Mouse (Mus musculus): ENCODE measurements around the gene Stpg4. TPM values are rescaled to one million over a fixed set of nuclear protein-coding genes. Genes with fewer than 3 reads are reported as not detected.

The Stpg4 gene
- polyA plus RNA-seq, 1 experiment from 2014 or later: not detected

GRCm38 (mm10) chr17:87459750-87460668 lies 32.5 kb upstream of the Stpg4 start:
- peak overlapping the region; percentile 56 for H3K4me2 ChIP-seq
- ATAC-seq (ENCODE audit: insufficient read depth) (peak; percentile 76), DNase-seq (peak; percentile 84)
- 7% methylated on average over 14 of the region's 14 CpGs for WGBS
- no peaks in the 10 kb centered on the region for H3K36me3 ChIP-seq (ENCODE audit: insufficient read depth)
- H3K4me1 ChIP-seq (ENCODE audit: insufficient read depth): peaks cover 27% of the 10 kb centered on the region
- no peaks in the 10 kb centered on the region for H3K27me3 ChIP-seq (ENCODE audit: insufficient read depth, low read length)
- H3K9me3 ChIP-seq (ENCODE audit: low read depth, low read length): no peaks in the 10 kb centered on the region
- peak overlapping the region; percentile 59 for H3K27ac ChIP-seq (ENCODE audit: low read depth)
- TF ChIP-seq CTCF (IDR thresholded peaks at IDR 0.05; ENCODE audit: low read depth): no peak
- H3K9ac ChIP-seq: peak overlapping the region; percentile 44
- H3K4me3 ChIP-seq (ENCODE audit: low read depth, low read length): peak overlapping the region; percentile 9; the same call in 1 of the 2 replicates

- Histone ChIP-seq H3K27ac (ENCODE audit: low read depth) (peak overlapping the region; percentile 59), H3K9ac (peak overlapping the region; percentile 44), H3K27me3 (ENCODE audit: insufficient read depth, low read length) (no peaks in the 10 kb centered on the region), H3K4me1 (ENCODE audit: insufficient read depth) (peaks cover 27% of the 10 kb centered on the region), H3K4me3 (ENCODE audit: low read depth, low read length) (no peak overlapping the region), H3K9me3 (ENCODE audit: low read depth, low read length) (no peaks in the 10 kb centered on the region), H3K36me3 (ENCODE audit: insufficient read depth) (no peaks in the 10 kb centered on the region), H3K4me2 (peak overlapping the region; percentile 56)
- DNase-seq (peak; percentile 65), ATAC-seq (ENCODE audit: insufficient read depth) (peak; percentile 71)
- no peak for TF ChIP-seq CTCF (IDR thresholded peaks at IDR 0.05; ENCODE audit: low read depth)
- 5% methylated on average over 14 of the region's 17 CpGs for WGBS
These were observed 31.6 kb upstream of the Stpg4 start for GRCm38 (mm10) chr17:87458911-87459749.

DNA sequence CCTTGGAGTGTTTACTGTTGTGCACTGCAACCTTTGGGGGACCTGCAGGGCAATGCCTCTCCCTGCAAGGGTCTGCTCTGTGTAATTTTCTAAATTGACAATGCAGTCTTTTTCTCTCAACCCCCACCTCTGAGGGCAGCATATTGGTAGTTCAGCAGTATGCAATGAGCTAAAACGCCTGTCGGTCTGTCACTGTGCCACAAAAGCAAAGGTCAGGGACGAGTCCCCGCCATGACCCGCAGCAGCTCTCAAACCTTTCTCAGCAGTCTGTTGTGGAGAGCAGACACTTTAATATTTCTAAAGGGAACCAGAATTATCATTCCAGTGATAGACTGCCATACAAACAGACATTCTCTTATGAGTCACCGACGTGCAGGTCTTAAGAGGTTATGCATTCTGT lies 30.4 kb upstream of the Stpg4 start:
- Histone ChIP-seq H3K27ac (ENCODE audit: low read depth) (no peak overlapping the region), H3K9ac (no peak overlapping the region), H3K4me2 (no peak overlapping the region), H3K27me3 (ENCODE audit: insufficient read depth, low read length) (no peaks in the 10 kb centered on the region), H3K9me3 (ENCODE audit: low read depth, low read length) (no peaks in the 10 kb centered on the region), H3K4me1 (ENCODE audit: insufficient read depth) (peaks cover 27% of the 10 kb centered on the region), H3K4me3 (ENCODE audit: low read depth, low read length) (no peak overlapping the region), H3K36me3 (ENCODE audit: insufficient read depth) (no peaks in the 10 kb centered on the region)
- WGBS: 34% methylated on average over 7 of the region's 7 CpGs
- ATAC-seq (ENCODE audit: insufficient read depth) (no peak), DNase-seq (no peak)
- TF ChIP-seq CTCF (IDR thresholded peaks at IDR 0.05; ENCODE audit: low read depth): no peak

DNA sequence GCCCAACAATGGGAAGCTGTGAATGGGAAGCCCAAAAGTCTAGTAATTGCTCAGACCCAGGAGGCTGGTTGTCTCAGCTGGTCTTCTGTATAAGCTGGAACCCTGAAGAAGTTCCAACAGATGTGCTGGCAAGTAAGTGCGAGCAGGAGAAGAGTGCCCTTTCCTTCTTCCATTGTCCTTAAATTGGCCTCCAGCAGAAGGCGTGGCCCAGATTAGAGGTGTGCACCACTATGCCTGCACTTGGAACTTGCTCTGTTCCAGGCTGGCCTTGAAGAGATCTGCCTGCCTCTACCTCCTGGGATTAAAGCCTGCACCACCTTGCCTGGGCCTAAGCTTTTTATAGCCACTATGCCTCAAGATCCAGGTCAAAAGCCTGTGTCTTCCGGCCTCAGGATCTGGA lies 26.6 kb upstream of the Stpg4 start:
- TF ChIP-seq CTCF (IDR thresholded peaks at IDR 0.05; ENCODE audit: low read depth): no peak
- Histone ChIP-seq H3K4me2 (no peak overlapping the region), H3K9ac (no peak overlapping the region), H3K4me3 (ENCODE audit: low read depth, low read length) (no peak overlapping the region), H3K4me1 (ENCODE audit: insufficient read depth) (peaks cover 9% of the 10 kb centered on the region), H3K36me3 (ENCODE audit: insufficient read depth) (no peaks in the 10 kb centered on the region), H3K27me3 (ENCODE audit: insufficient read depth, low read length) (no peaks in the 10 kb centered on the region), H3K9me3 (ENCODE audit: low read depth, low read length) (no peaks in the 10 kb centered on the region), H3K27ac (ENCODE audit: low read depth) (no peak overlapping the region)
- WGBS: 86% methylated on average over 3 of the region's 3 CpGs
- DNase-seq (no peak), ATAC-seq (ENCODE audit: insufficient read depth) (no peak)

DNA sequence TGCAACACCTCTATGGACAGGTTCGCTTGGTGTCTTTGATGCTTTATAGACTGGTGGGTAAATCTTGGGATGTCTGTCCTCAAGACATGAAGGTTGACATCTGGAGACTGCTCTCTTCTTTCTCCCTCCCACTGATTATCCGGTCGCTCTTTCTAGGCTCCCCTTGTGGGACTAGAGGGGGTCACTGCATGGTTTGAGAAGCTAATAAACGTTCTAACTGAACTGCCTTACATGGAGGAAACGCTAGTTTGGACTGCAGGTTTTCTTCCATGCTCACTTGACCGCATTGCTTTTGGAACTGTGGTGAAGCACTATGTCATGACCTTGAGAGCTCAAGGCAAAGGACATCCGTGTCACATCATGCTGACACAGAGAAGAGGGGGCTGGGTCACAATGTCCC lies 25.8 kb upstream of the Stpg4 start:
- Histone ChIP-seq H3K27me3 (ENCODE audit: insufficient read depth, low read length) (no peaks in the 10 kb centered on the region), H3K4me1 (ENCODE audit: insufficient read depth) (0 out of 2 replicates have a peak, but pooled peaks cover 2% of the 10 kb centered on the region), H3K27ac (ENCODE audit: low read depth) (no peak overlapping the region), H3K4me3 (ENCODE audit: low read depth, low read length) (no peak overlapping the region), H3K4me2 (no peak overlapping the region), H3K9me3 (ENCODE audit: low read depth, low read length) (no peaks in the 10 kb centered on the region), H3K36me3 (ENCODE audit: insufficient read depth) (no peaks in the 10 kb centered on the region), H3K9ac (no peak overlapping the region)
- no peak for ATAC-seq (ENCODE audit: insufficient read depth)
- no peak for DNase-seq
- WGBS: 86% methylated on average over 7 of the region's 7 CpGs
- no peak for TF ChIP-seq CTCF (IDR thresholded peaks at IDR 0.05; ENCODE audit: low read depth)

DNA sequence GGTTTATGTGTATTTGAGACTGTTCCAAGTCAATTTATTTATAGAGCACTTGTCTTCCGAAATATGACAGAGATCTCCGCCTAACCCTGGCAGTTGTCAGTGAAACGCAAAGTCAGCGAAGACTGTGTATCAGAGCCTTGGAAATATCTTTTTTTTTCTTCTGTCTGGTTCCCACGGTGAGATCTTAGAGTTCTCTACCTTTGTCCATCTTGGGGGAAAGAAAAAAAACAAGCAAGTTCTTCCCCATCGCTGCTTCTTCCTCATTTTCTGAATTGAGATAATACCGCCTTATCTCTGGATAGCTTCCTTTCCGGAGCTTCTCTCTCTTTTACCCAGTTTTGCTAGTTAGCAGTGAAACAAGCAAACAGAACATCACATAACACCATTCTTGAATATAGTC lies 21.3 kb upstream of the Stpg4 start:
- Histone ChIP-seq H3K27me3 (ENCODE audit: insufficient read depth, low read length) (no peaks in the 10 kb centered on the region), H3K9ac (no peak overlapping the region), H3K4me2 (no peak overlapping the region), H3K4me3 (ENCODE audit: low read depth, low read length) (no peak overlapping the region), H3K9me3 (ENCODE audit: low read depth, low read length) (no peaks in the 10 kb centered on the region), H3K4me1 (ENCODE audit: insufficient read depth) (peaks cover 8% of the 10 kb centered on the region), H3K36me3 (ENCODE audit: insufficient read depth) (no peaks in the 10 kb centered on the region), H3K27ac (ENCODE audit: low read depth) (no peak overlapping the region)
- ATAC-seq (ENCODE audit: insufficient read depth): no peak
- no peak for TF ChIP-seq CTCF (IDR thresholded peaks at IDR 0.05; ENCODE audit: low read depth)
- 59% methylated on average over 8 of the region's 8 CpGs for WGBS
- no peak for DNase-seq

DNA sequence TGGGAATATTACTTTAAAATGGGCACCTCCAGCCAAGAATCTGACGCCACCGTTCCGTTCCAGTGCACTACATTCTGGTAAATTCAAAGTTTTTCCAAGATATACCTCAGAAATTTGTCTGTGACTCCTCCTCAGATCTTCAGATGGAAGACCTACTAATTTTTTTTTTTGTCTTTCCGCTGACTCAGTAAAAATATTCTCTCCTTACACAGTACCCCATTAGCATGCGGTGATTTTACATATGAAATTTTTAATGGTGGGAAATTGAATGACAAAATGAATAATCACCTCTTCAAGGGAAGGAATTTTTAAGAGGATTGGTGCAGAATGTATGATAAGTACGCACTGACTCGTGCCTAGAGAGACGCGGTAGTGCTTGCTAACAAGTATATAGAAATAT lies 20.8 kb upstream of the Stpg4 start:
- DNase-seq: no peak
- no peak for TF ChIP-seq CTCF (IDR thresholded peaks at IDR 0.05; ENCODE audit: low read depth)
- Histone ChIP-seq H3K9ac (no peak overlapping the region), H3K4me1 (ENCODE audit: insufficient read depth) (peaks cover 10% of the 10 kb centered on the region), H3K4me3 (ENCODE audit: low read depth, low read length) (no peak overlapping the region), H3K27me3 (ENCODE audit: insufficient read depth, low read length) (no peaks in the 10 kb centered on the region), H3K36me3 (ENCODE audit: insufficient read depth) (no peaks in the 10 kb centered on the region), H3K4me2 (no peak overlapping the region), H3K27ac (ENCODE audit: low read depth) (no peak overlapping the region), H3K9me3 (ENCODE audit: low read depth, low read length) (no peaks in the 10 kb centered on the region)
- WGBS: 77% methylated on average over 9 of the region's 9 CpGs
- no peak for ATAC-seq (ENCODE audit: insufficient read depth)
